Mouse (Mus musculus) intestine, embryonic 14.5 days (tissue): ENCODE results near the gene Lamtor2. TPM values are rescaled to one million over a fixed set of nuclear protein-coding genes. Genes with fewer than 3 reads are reported as not detected.
"Not testable (repeated sequence)": the region's sequence is repeated elsewhere in the genome, so short reads cannot be mapped to it uniquely, and the experiment has no call there.

ENCODE experiments used
- ATAC-seq: fragments of 200-750 bp; cut with Nextera tagmentation; replicated peaks from 2 replicates; pipeline ENCODE4 v1.8.0; 2017; ENCODE audit warnings: low read depth, moderate number of reproducible peaks, moderate TSS enrichment, moderate library complexity; ENCODE audit not compliant: low FRiP score, low TSS enrichment
- DNase-seq: peaks from one replicate; pipeline ENCODE4 v3.0.0-alpha.2; 2018; ENCODE audit warnings: low spot score
- H3K27ac ChIP-seq: fragments of 300-500 bp; sonication (generic); 2 replicates; pipeline ENCODE4 v1.5.1; 2014; ENCODE audit warnings: low read depth, mild to moderate bottlenecking, control low read depth
- H3K27me3 ChIP-seq: fragments of 300-500 bp; sonication (generic); replicated peaks from 2 replicates; pipeline ENCODE4 v1.6.1; 2014; ENCODE audit warnings: low read length, control low read depth; ENCODE audit not compliant: control insufficient read depth, insufficient read depth
- H3K36me3 ChIP-seq: fragments of 300-500 bp; sonication (generic); 2 replicates; pipeline ENCODE4 v1.6.1; 2014; ENCODE audit warnings: low read length, control low read depth; ENCODE audit not compliant: control insufficient read depth, insufficient read depth
- H3K4me1 ChIP-seq: fragments of 300-500 bp; sonication (generic); replicated peaks from 2 replicates; pipeline ENCODE4 v1.6.1; 2014; ENCODE audit warnings: low read length, control low read depth, mixed read lengths; ENCODE audit not compliant: control insufficient read depth, insufficient read depth
- H3K4me2 ChIP-seq: fragments of 300-500 bp; sonication (generic); 2 replicates; pipeline ENCODE4 v1.6.1; 2014; ENCODE audit warnings: low read length
- H3K4me3 ChIP-seq: fragments of 300-500 bp; sonication (generic); 2 replicates; pipeline ENCODE4 v1.5.1; 2014; ENCODE audit warnings: low read depth, low read length, control low read depth, mixed read lengths
- H3K9ac ChIP-seq: fragments of 300-500 bp; sonication (generic); 2 replicates; pipeline ENCODE4 v1.6.1; 2014; ENCODE audit warnings: mild to moderate bottlenecking, low read length
- H3K9me3 ChIP-seq: fragments of 300-500 bp; sonication (generic); 2 replicates; pipeline ENCODE4 v1.6.1; 2016; ENCODE audit warnings: low read length, control low read depth; ENCODE audit not compliant: control insufficient read depth
- WGBS: fragments of 180-500 bp; shearing (Covaris S2); extraction: QIAGEN DNeasy Blood & Tissue Kit; methylation state at CpG from one replicate; pipeline ENCODE4 v1.1.7; 2014; 5-methylcytosine and 5-hydroxymethylcytosine counted together
- polyA plus RNA-seq: library from polyadenylated mRNA; unstranded; fragments of >200 nt; fragmentation: Nextera tagmentation; extraction: Ambion mirVana; gene quantifications from 2 replicates; pipeline ENCODE4 v1.2.1, GENCODE M21; 2014

Lamtor2 gene
- 98.9 and 102 TPM in 2 replicates for polyA plus RNA-seq

GRCm38 (mm10) chr3:88552676-88553524, at the start of gene Lamtor2:
Gene Lamtor2 (minus strand): TSS chr3:88553074.
- Histone ChIP-seq H3K9ac (peak within 1 kb of the TSS; percentile 89), H3K36me3 (peaks cover 29% of the 10 kb centered on the region), H3K4me3 (peak within 1 kb of the TSS; percentile 74), H3K4me1 (peaks cover 21% of the 10 kb centered on the region), H3K4me2 (peak within 1 kb of the TSS; percentile 95), H3K27me3 (no peaks in the 10 kb centered on the region), H3K27ac (peak within 1 kb of the TSS; percentile 99), H3K9me3 (no peaks in the 10 kb centered on the region)
- DNase-seq, result peak; percentile 94
- peak; percentile 84 for ATAC-seq
- under 1% methylated on average over 48 of the region's 48 CpGs for WGBS

DNA sequence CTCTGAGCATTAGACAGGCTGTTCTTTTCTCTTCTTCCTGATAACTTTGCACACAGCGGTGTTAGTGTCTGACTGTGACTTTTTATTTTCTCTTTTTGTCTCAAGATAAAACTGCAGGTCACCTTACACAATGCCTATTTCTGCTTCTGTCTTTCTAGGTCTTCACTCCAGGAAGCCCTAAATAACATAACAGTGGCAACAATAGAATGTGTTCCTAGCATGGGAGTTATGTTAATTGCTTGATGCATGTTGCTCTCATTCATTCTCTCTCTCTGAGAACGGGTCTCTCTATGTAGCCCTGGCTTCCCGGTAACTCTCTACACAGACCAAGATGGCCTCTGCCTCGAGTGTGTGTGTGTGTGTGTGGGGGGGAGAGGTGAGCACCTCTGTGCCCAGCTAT, 49.6 kb upstream of the Lamtor2 start:
- H3K27ac ChIP-seq, result no peak overlapping the region
- DNase-seq (no peak), ATAC-seq (no peak)
- no peaks in the 10 kb centered on the region for H3K27me3 ChIP-seq
- no peak overlapping the region for H3K9ac ChIP-seq
- H3K4me3 ChIP-seq, result no peak overlapping the region
- no peaks in the 10 kb centered on the region; the same call in 1 of the 2 replicates for H3K4me1 ChIP-seq
- H3K36me3 ChIP-seq, result no peaks in the 10 kb centered on the region
- H3K4me2 ChIP-seq, result no peak overlapping the region
- no peaks in the 10 kb centered on the region for H3K9me3 ChIP-seq
- WGBS, result 76% methylated on average over 4 of the region's 4 CpGs

DNA sequence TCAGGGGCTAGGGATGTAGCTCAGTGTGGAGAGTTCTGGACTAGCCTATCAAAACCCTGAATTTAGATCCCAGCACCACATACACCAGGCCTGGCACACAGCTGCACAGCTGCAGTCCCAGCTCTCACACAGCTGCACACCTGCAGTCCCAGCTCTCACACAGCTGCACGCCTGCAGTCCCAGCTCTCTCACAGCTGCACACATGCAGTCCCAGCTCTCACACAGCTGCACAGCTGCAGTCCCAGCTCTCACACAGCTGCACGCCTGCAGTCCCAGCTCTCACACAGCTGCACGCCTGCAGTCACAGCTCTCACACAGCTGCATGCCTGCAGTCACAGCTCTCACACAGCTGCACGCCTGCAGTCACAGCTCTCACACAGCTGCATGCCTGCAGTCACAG, 43.7 kb upstream of the Lamtor2 start:
- H3K27me3 ChIP-seq, ATAC-seq, DNase-seq, H3K4me3 ChIP-seq, H3K4me1 ChIP-seq, H3K4me2 ChIP-seq, H3K9me3 ChIP-seq, H3K36me3 ChIP-seq, H3K27ac ChIP-seq, H3K9ac ChIP-seq: not testable (repeated sequence)
- WGBS, result 80% methylated on average over 4 of the region's 4 CpGs

GRCm38 (mm10) chr3:88593893-88594580, 41.2 kb upstream of the Lamtor2 start:
- H3K27ac ChIP-seq, result no peak overlapping the region
- no peak overlapping the region for H3K4me3 ChIP-seq

GRCm38 (mm10) chr3:88592942-88593576, 40.2 kb upstream of the Lamtor2 start:
- WGBS, result 72% methylated on average over 10 of the region's 10 CpGs
- H3K9ac ChIP-seq, result no peak overlapping the region
- peaks cover 9% of the 10 kb centered on the region; the same call in 1 of the 2 replicates for H3K4me1 ChIP-seq
- no peak overlapping the region for H3K4me3 ChIP-seq
- H3K36me3 ChIP-seq, result peaks cover 8% of the 10 kb centered on the region
- no peak for DNase-seq
- H3K9me3 ChIP-seq, result no peaks in the 10 kb centered on the region
- H3K27me3 ChIP-seq, result no peaks in the 10 kb centered on the region
- H3K4me2 ChIP-seq, result no peak overlapping the region
- ATAC-seq, result no peak
- H3K27ac ChIP-seq, result no peak overlapping the region

More at GRCm38 (mm10) chr3:88593893-88594580, 41.2 kb upstream of the Lamtor2 start:
- WGBS, result 35% methylated on average over 10 of the region's 10 CpGs
- Histone ChIP-seq H3K9ac (no peak overlapping the region), H3K36me3 (no peaks in the 10 kb centered on the region), H3K27me3 (no peaks in the 10 kb centered on the region), H3K4me1 (peaks cover 9% of the 10 kb centered on the region; the same call in 1 of the 2 replicates), H3K9me3 (no peaks in the 10 kb centered on the region), H3K4me2 (no peak overlapping the region)
- ATAC-seq (0 out of 2 replicates have a peak, but pooled peaks have one; percentile 34), DNase-seq (no peak)

GRCm38 (mm10) chr3:88591950-88592731, 39.3 kb upstream of the Lamtor2 start:
- H3K4me2 ChIP-seq, result no peak overlapping the region
- 31% methylated on average over 9 of the region's 9 CpGs for WGBS
- H3K9me3 ChIP-seq, result no peaks in the 10 kb centered on the region
- no peak for ATAC-seq
- no peak overlapping the region for H3K4me3 ChIP-seq
- no peak overlapping the region for H3K27ac ChIP-seq
- H3K36me3 ChIP-seq, result peaks cover 18% of the 10 kb centered on the region
- H3K4me1 ChIP-seq, result peaks cover 9% of the 10 kb centered on the region; the same call in 1 of the 2 replicates
- DNase-seq, result peak; percentile 66
- H3K9ac ChIP-seq, result no peak overlapping the region
- no peaks in the 10 kb centered on the region for H3K27me3 ChIP-seq

DNA sequence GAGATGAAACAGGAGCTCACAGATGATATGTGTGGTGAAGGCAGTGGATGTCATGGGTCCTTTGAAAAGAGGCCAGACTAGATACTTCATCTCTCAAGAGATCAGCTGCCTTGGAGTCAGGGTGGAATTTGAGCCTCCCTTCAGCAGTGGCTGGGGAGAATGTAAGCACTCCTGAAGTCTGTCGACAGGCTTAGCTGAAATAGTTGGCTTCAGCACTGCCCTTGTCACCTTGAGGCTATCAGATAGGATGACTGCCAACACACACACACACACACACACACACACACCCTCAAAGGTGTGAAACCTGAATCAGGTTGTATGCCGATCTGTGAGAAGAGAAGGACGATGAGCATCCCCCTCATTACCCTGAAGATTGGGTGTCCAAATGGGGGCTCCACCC, 38.2 kb upstream of the Lamtor2 start:
- Histone ChIP-seq H3K27me3 (no peaks in the 10 kb centered on the region), H3K36me3 (peaks cover 28% of the 10 kb centered on the region), H3K9me3 (no peaks in the 10 kb centered on the region), H3K27ac (no peak overlapping the region), H3K4me1 (peaks cover 9% of the 10 kb centered on the region; the same call in 1 of the 2 replicates), H3K4me2 (no peak overlapping the region), H3K9ac (no peak overlapping the region), H3K4me3 (no peak overlapping the region)
- WGBS, result 56% methylated on average over 3 of the region's 3 CpGs
- DNase-seq (no peak), ATAC-seq (no peak)

DNA sequence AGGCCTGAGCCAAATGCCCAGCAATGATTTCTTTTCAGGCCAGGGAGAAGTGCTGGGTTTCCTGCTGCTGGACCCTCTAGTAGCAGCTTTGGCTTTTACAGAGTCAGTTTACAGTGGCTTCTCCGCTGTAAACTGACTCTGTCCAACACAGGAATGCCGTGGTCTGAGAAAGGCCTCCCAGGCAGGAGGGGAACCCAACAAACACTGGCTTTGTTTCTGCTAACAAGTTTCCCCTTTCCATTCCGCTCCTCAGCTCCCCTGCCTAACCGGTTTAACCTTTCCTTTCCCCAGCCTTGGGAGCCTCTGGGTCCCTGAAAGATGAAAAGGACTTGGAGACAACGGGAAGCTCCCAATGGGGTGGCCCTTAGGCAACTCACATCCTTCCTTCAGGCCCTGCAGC, 37.4 kb upstream of the Lamtor2 start:
- ATAC-seq (no peak), DNase-seq (no peak)
- WGBS, result 29% methylated on average over 5 of the region's 5 CpGs
- Histone ChIP-seq H3K4me1 (peaks cover 9% of the 10 kb centered on the region; the same call in 1 of the 2 replicates), H3K27me3 (no peaks in the 10 kb centered on the region), H3K4me2 (no peak overlapping the region), H3K9ac (no peak overlapping the region), H3K36me3 (peaks cover 35% of the 10 kb centered on the region), H3K9me3 (no peaks in the 10 kb centered on the region), H3K27ac (no peak overlapping the region), H3K4me3 (no peak overlapping the region)
